Mouse (Mus musculus) cerebellum, postnatal 14 days (tissue): ENCODE data around the gene Abca13.

Experiments
- DNase-seq, 2 experiments: peaks; one replicate each; pipeline ENCODE4 v3.0.0; 2021; ENCODE audit warnings: mixed read lengths in 2 of 2

The Abca13 gene

DNA sequence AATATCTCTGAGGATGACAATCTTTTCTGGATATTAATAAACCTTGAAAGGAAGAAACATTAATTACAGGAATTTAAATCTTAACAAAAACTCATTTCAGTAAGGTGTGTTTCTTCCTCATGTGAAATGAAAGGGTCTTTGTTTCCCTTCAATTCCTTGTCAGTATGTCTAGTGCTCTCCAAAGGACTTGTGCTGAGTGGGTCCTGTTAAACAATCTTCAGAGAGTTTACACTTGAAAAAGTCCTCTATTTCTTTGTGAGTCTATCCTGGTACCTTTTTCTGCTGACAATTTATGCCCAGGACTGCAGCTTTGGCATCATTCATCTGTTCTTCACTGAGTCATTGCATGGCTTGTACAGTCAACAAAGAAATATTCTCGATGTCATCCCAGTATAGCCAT is 539.6 kb downstream of the Abca13 start:
- no peak for DNase-seq
